Mouse (Mus musculus) hindbrain, embryonic 16.5 days (tissue): ENCODE results near the gene Dstyk. TPM values are rescaled to one million over a fixed set of nuclear protein-coding genes. Genes with fewer than 3 reads are reported as not detected.
A peak's percentile ranks its signal among the peaks of the same experiment; 100 is the strongest.

ENCODE experiments used
- ATAC-seq: fragments of 200-750 bp; cut with Nextera tagmentation; 2 replicates; pipeline ENCODE4 v1.8.0; 2017; ENCODE audit warnings: moderate TSS enrichment, moderate library complexity
- H3K27ac ChIP-seq: fragments of 300-500 bp; sonication (generic); 2 replicates; pipeline ENCODE4 v1.5.1; 2014; ENCODE audit warnings: low read depth, mild to moderate bottlenecking, control low read depth, low read length, moderate library complexity
- H3K27me3 ChIP-seq: fragments of 300-500 bp; sonication (generic); replicated peaks from 2 replicates; pipeline ENCODE4 v1.6.1; 2014; ENCODE audit warnings: low read length; ENCODE audit not compliant: control insufficient read depth, insufficient read depth
- H3K36me3 ChIP-seq: fragments of 300-500 bp; sonication (generic); 2 replicates; pipeline ENCODE4 v1.6.1; 2014; ENCODE audit warnings: mild to moderate bottlenecking, low read length, moderate library complexity, mixed read lengths; ENCODE audit not compliant: control insufficient read depth, insufficient read depth
- H3K4me1 ChIP-seq: fragments of 300-500 bp; sonication (generic); 2 replicates; pipeline ENCODE4 v1.6.1; 2014; ENCODE audit warnings: low read depth, low read length; ENCODE audit not compliant: control insufficient read depth, insufficient read depth
- H3K4me2 ChIP-seq: fragments of 300-500 bp; sonication (generic); 2 replicates; pipeline ENCODE4 v1.6.1; 2014; ENCODE audit warnings: mild to moderate bottlenecking, low read length, control low read depth, moderate library complexity
- H3K4me3 ChIP-seq: fragments of 300-500 bp; sonication (generic); 2 replicates; pipeline ENCODE4 v1.5.1; 2014; ENCODE audit warnings: mild to moderate bottlenecking, low read length, control low read depth, moderate library complexity
- H3K9ac ChIP-seq: fragments of 300-500 bp; sonication (generic); 2 replicates; pipeline ENCODE4 v1.6.1; 2014; ENCODE audit warnings: low read depth, mild to moderate bottlenecking, control low read depth, low read length, moderate library complexity
- H3K9me3 ChIP-seq: fragments of 300-500 bp; sonication (generic); 2 replicates; pipeline ENCODE4 v1.6.1; 2014; ENCODE audit warnings: mild to moderate bottlenecking, low read length, moderate library complexity; ENCODE audit not compliant: control insufficient read depth
- WGBS: fragments of 180-500 bp; shearing (Covaris S2); extraction: QIAGEN DNeasy Blood & Tissue Kit; methylation state at CpG from one replicate; pipeline ENCODE4 v1.1.7; 2014; 5-methylcytosine and 5-hydroxymethylcytosine counted together
- polyA plus RNA-seq: library from polyadenylated mRNA; unstranded; fragments of >200 nt; fragmentation: Nextera tagmentation; extraction: Ambion mirVana; gene quantifications from 2 replicates; pipeline ENCODE4 v1.2.1, GENCODE M21; 2015

Gene Dstyk
- polyA plus RNA-seq, 1 experiment from 2014 or later, result 7.9 TPM

GRCm38 (mm10) chr1:132375256-132375655, 42.1 kb upstream of the Dstyk start:
- Histone ChIP-seq H3K4me2 (no peak overlapping the region), H3K4me3 (no peak overlapping the region), H3K4me1 (peaks cover 43% of the 10 kb centered on the region), H3K27me3 (no peaks in the 10 kb centered on the region), H3K9ac (no peak overlapping the region), H3K36me3 (peaks cover 5% of the 10 kb centered on the region), H3K9me3 (no peaks in the 10 kb centered on the region), H3K27ac (no peak overlapping the region)
- 23% methylated on average over 4 of the region's 4 CpGs for WGBS
- ATAC-seq, result no peak

- Histone ChIP-seq H3K9ac (no peak overlapping the region), H3K4me1 (peaks cover 35% of the 10 kb centered on the region), H3K4me3 (no peak overlapping the region), H3K27ac (no peak overlapping the region), H3K27me3 (no peaks in the 10 kb centered on the region), H3K9me3 (no peaks in the 10 kb centered on the region), H3K36me3 (peaks cover 7% of the 10 kb centered on the region), H3K4me2 (no peak overlapping the region)
- WGBS, result 70% methylated on average over 8 of the region's 8 CpGs
- no peak for ATAC-seq
These were observed 40.9 kb upstream of the Dstyk start for GRCm38 (mm10) chr1:132376211-132377054.

DNA sequence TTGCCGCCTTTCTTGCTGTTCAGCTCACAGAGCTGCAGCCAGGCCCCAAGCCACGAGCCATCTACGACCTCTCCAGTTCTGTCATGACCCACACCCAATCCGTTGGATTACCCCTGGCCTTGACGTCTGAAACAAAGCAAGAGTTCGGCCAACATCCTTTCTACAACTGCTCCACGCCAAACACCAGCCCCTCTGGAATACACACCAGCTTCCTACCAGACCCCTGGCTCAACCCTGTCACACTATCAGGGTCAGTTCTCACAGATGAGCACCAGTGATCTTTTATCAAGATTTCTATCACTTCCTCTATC, 40.3 kb upstream of the Dstyk start:
- ATAC-seq, result no peak
- Histone ChIP-seq H3K4me3 (no peak overlapping the region), H3K4me2 (no peak overlapping the region), H3K27ac (no peak overlapping the region), H3K9me3 (no peaks in the 10 kb centered on the region), H3K27me3 (no peaks in the 10 kb centered on the region), H3K4me1 (peaks cover 31% of the 10 kb centered on the region), H3K36me3 (peaks cover 7% of the 10 kb centered on the region), H3K9ac (no peak overlapping the region)
- WGBS, result 68% methylated on average over 7 of the region's 7 CpGs

DNA sequence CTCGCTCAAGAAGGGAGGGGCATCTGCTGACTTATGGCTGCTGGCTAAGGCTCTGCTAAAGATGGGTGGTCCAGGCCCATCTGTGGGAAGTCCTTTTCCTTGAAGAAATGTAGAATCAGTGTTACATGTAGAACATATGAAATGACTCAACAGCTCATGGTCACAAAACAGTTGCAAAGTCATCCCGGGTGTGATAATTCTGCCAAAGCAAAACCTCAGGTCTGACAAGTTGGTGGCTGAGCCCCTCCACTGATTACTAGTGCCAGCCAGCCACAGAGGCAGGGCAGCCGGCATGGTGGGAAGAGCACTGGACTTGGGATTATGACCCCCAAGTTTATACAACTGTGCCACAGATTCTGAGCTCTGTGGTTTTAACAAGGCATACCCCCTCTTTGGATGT, 39.5 kb upstream of the Dstyk start:
- Histone ChIP-seq H3K9ac (no peak overlapping the region), H3K4me3 (no peak overlapping the region), H3K27ac (no peak overlapping the region), H3K4me2 (no peak overlapping the region), H3K36me3 (peaks cover 7% of the 10 kb centered on the region), H3K4me1 (peaks cover 23% of the 10 kb centered on the region), H3K27me3 (no peaks in the 10 kb centered on the region), H3K9me3 (no peaks in the 10 kb centered on the region)
- ATAC-seq, result no peak
- WGBS, result 87% methylated on average over 3 of the region's 3 CpGs

- H3K36me3 ChIP-seq, result peaks cover 7% of the 10 kb centered on the region
- peaks cover 21% of the 10 kb centered on the region for H3K4me1 ChIP-seq
- no peak overlapping the region for H3K4me3 ChIP-seq
- no peak overlapping the region for H3K9ac ChIP-seq
- no peak overlapping the region for H3K4me2 ChIP-seq
- H3K27ac ChIP-seq, result no peak overlapping the region
- no peak for ATAC-seq
- no peaks in the 10 kb centered on the region for H3K27me3 ChIP-seq
- H3K9me3 ChIP-seq, result no peaks in the 10 kb centered on the region
- 76% methylated on average over 27 of the region's 27 CpGs for WGBS
These were observed 36.7 kb upstream of the Dstyk start for GRCm38 (mm10) chr1:132380550-132381100.

DNA sequence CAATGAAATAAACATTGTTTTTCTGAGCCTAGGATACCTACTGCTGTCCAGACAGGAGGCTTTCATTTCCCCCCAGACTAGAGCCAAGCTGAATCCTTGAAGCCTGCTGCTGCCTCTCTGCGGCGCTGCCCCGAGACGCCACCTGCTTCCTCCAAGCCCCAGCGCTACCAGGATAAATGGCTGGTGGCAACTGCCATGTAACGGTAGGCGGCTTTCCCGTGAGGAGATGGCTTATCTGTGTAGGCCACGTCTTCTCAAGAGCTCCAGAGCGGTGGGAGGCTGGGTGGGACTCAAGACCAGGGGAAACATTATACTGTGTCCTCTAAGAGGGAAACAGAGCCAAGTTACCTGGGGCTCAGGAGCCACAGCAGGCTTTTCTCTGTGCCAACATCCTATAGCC, 35.4 kb upstream of the Dstyk start:
- Histone ChIP-seq H3K9ac (no peak overlapping the region), H3K4me1 (peaks cover 31% of the 10 kb centered on the region), H3K4me3 (no peak overlapping the region), H3K9me3 (no peaks in the 10 kb centered on the region), H3K27me3 (no peaks in the 10 kb centered on the region), H3K4me2 (no peak overlapping the region), H3K36me3 (peaks cover 7% of the 10 kb centered on the region), H3K27ac (no peak overlapping the region)
- 51% methylated on average over 10 of the region's 10 CpGs for WGBS
- no peak for ATAC-seq

DNA sequence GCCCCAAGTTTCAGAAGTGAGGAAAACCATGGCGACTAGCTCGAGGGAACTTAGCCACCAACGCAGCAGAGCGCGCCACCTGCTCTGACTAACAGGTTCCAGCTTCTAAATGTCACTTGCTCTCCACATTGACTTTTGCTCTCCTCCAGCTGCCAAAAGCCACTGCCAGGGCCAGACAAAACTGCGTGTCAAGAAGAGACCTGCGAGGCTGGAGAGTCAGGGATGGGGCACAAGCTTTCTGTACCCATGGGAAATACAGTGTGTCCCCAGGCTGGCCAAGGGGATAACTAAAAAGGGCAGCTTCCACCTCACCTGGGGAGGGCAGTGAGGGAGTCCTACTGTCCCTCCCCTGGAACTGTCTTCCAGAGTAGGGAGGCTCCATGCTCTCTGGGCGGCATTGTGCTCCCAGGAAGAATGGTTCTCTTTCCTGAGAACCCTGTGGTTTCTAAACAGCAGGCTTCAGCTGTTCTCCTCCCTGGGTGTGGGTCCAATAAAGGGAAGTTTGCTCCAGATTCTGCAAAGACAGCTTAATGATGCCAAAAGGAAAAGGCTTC, 33.3 kb upstream of the Dstyk start:
- Histone ChIP-seq H3K36me3 (peaks cover 7% of the 10 kb centered on the region), H3K9ac (0 out of 2 replicates have a peak overlapping the region, but pooled peaks have one; percentile 22), H3K4me2 (no peak overlapping the region), H3K4me3 (no peak overlapping the region), H3K9me3 (no peaks in the 10 kb centered on the region), H3K4me1 (peaks cover 46% of the 10 kb centered on the region), H3K27me3 (no peaks in the 10 kb centered on the region), H3K27ac (no peak overlapping the region)
- WGBS, result 75% methylated on average over 8 of the region's 8 CpGs
- ATAC-seq, result no peak

- no peak overlapping the region for H3K9ac ChIP-seq
- H3K27me3 ChIP-seq, result no peaks in the 10 kb centered on the region
- no peaks in the 10 kb centered on the region for H3K9me3 ChIP-seq
- H3K4me1 ChIP-seq, result peaks cover 55% of the 10 kb centered on the region
- H3K36me3 ChIP-seq, result peaks cover 2% of the 10 kb centered on the region
- peak; percentile 38; the same call in 1 of the 2 replicates for ATAC-seq
- H3K27ac ChIP-seq, result peak overlapping the region; percentile 34
- H3K4me3 ChIP-seq, result no peak overlapping the region
- peak overlapping the region; percentile 30 for H3K4me2 ChIP-seq
- WGBS, result 52% methylated on average over 14 of the region's 14 CpGs
These were observed 32.1 kb upstream of the Dstyk start for GRCm38 (mm10) chr1:132385266-132385665.

GRCm38 (mm10) chr1:132385711-132386110, 31.6 kb upstream of the Dstyk start:
- H3K4me3 ChIP-seq, result no peak overlapping the region
- peak overlapping the region; percentile 30; the same call in 1 of the 2 replicates for H3K4me2 ChIP-seq
- H3K36me3 ChIP-seq, result no peaks in the 10 kb centered on the region
- WGBS, result 50% methylated on average over 4 of the region's 4 CpGs
- H3K9ac ChIP-seq, result no peak overlapping the region
- H3K9me3 ChIP-seq, result no peaks in the 10 kb centered on the region
- ATAC-seq, result no peak
- H3K4me1 ChIP-seq, result peaks cover 55% of the 10 kb centered on the region
- H3K27ac ChIP-seq, result peak overlapping the region; percentile 45
- H3K27me3 ChIP-seq, result no peaks in the 10 kb centered on the region
